Mouse (Mus musculus) large intestine, adult 2 months (tissue): ENCODE data around the gene Jag2. TPM values are rescaled to one million over a fixed set of nuclear protein-coding genes. Genes with fewer than 3 reads are reported as not detected.

Source experiments
- DNase-seq: peaks from one replicate; pipeline ENCODE4 v3.0.0-alpha.2; 2012; ENCODE audit warnings: low read depth, low spot score
- WGBS: fragments of 180-500 bp; shearing (Covaris S2); methylation state at CpG from one replicate; pipeline ENCODE4 v1.1.7; 2018; 5-methylcytosine and 5-hydroxymethylcytosine counted together
- polyA plus RNA-seq: library from polyadenylated mRNA; depleted of rRNA; stranded (reverse); fragments of >200 nt; gene quantifications from 2 replicates; pipeline ENCODE4 v1.2.3, GENCODE M21; 2012; rRNA removed

Gene Jag2
- polyA plus RNA-seq, 1 experiment = 4.6 TPM

DNA sequence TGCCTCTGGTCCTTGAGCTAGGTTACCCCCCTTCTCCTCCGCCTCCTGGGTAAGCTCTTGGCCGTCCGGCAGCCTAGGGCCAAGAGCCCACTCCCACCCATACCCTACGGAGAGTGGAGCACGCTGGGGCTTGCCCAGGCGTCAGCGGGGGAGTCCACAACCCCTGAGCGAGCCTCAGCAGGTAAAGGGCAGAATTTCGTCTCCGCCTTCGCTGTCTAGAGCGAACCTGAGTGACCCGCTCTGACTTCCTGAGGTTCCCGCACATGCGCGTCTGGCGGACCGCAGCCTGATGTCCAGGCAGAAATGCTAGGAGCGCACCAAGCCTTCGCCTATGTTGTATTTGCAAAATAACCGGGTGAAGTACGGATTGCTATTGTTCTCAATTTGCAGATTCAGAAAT lies 55.4 kb downstream of the Jag2 start:
- DNase-seq = no peak
- 31% methylated on average over 22 of the region's 22 CpGs for WGBS

DNA sequence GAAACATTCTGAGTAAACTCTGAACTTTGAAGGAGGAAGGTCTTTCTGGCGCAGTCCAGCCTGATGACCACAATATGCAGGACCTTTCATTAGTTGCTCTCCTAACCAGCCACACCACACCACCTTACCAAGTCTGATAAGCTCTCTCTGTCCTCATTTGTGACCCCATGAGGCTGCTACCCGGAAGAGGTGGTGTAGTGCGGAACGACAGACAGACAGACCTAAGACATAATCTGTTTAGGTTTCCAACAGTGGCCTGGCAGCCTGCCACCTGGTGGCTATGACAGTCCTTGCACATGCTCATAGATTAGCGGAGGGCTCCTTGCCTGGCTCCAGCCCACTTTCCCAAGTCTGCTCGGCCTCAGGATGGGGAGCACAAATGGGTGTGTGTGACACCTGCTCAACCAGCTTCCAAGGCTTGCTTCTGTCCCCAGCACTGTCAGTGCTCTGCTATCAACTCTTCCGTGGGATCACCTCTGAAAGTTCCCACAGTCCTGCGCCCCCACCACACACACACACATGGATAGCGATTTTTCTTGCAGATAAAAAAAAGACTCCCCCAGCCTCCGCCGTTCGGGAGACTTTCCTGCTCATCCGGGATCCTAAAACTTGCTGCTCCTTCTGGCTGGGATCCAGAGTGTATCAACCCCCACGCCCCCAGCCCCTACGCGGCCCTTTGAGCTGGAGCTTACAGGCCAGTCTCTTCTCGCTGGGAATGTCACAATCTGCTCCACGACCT lies 56.0 kb downstream of the Jag2 start:
- DNase-seq = no peak
- WGBS = 20% methylated on average over 18 of the region's 18 CpGs

DNA sequence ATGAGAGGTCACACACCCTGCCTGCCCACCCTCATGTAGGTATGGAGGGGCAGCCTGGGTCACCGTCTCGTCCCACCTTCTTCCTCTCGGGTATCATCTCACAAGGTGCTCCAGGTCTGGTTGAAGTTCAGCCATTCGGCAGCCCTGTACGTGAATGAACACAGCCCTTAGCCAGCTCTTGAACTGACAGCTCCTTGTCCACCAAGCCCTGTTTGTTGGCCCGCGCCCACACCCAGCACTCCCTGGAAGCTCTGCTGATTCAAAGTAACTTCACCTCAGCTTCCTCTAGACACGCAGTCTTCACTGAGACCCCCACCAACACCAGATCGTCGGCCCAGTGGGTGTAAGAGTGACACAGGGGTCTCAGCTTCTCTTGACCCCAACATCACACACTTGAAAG lies 56.6 kb downstream of the Jag2 start:
- 83% methylated on average over 10 of the region's 10 CpGs for WGBS
- no peak for DNase-seq

DNA sequence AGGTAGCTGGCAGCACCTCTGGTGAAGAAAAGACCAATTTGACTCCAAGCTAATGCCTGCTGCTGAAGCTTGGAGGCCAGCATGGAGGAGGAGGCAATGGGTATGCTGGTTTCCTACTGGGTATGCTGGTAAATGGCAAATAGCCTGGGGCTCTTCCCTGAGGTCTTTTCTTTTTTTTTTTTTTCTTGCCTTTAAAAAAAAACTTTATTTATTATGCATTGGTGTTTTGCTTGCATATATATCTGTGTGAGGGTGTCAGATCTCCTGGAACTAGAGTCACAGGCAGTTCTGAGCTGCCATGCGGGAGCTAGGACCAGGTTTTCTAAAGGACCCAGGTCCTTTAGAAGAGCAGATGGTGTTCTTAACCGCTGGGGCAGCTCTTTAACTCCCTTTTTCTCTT lies 58.3 kb downstream of the Jag2 start:
- 95% methylated on average over 2 of the region's 2 CpGs for WGBS
- no peak for DNase-seq

DNA sequence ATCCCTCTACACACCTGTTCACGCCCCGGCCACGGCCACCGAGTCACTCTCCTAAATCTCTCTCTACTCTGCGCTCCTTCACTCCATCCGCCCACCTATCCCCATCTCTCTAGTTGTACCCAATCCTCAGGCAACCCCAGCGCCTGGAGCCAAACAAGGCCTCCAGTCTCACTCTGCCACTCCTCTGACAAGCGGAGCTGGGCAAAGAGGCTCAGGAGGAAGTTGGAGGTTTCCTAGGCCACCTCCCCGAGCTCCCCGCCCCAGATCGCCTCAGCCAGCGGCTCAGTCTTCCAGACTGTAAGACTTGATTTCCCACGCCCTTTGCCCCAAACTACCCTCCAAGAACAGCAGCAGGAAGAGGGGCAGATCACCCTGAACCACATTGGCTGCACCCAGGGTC lies 58.8 kb downstream of the Jag2 start:
- no peak for DNase-seq

DNA sequence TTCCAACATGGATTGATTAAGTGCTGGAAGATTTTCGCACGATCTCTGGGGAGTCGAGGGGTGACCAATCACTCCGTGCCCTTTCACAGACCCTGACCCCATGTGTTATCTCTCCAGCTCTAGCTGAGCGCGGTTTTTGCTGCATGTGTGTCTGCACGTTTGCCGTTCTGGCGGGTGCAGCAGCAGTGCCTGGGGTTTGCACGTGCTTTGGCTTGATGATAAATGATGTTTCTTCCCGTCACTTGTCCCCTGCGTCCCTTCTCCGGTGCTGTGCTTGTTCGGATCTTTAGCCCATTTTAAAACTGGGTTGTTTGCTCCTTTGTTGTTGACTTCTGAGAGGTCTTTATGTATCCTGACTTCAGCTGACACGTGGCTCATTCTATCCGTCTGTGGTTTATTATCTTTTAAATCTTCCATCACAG lies 59.8 kb downstream of the Jag2 start:
- DNase-seq = no peak
- 51% methylated on average over 16 of the region's 16 CpGs for WGBS

More for the DNA sequence above, 58.8 kb downstream of the Jag2 start:
- 28% methylated on average over 13 of the region's 13 CpGs for WGBS

DNA sequence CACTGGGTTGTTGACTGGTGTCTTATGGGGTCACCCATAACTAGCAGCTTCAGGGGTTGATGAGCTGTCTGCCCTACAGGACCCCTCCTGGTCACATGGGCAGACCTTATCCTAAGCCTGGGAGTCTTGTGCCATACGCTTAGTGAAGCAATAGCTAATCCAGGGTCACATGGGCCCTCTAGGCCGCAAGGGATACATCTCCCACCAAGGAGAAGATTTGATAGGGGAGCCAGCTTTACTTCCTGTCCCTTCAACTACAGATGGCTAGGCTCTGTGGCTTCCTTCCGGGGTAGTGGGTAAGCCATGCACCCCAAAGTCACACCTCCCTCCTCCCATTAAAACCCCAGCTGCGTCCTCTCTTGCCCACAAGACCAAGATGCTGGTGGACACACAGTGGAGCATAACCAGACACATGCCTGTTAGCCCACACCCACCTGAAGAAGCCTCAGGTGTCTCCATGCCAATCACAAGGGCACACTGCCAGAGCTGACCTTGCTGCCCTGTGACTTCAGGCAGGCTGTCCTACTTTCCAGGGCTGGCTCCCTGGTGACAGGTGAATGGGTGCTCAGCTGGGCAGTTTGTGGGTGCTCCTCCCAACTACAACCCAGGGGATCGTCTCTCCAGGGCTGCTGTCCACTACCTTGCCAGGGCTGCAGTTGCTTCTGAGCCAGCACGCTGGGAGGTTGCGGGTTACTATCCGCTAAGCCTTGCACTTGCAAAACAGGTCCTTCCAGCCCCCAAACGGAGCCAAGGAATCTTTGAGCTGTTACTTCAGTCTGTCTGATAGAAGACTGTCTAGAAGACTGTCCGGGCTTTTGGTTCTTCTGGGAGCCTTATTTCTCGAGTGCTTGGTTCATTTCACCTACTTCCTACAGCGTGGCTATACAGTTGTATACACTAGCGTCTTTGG lies 61.1 kb downstream of the Jag2 start, which contains the start of gene Gpr132:
TSS of gene Gpr132 (minus strand) at position 51 of the 910 bp plus-strand sequence.
- no peak for DNase-seq
- 50% methylated on average over 13 of the region's 13 CpGs for WGBS

DNA sequence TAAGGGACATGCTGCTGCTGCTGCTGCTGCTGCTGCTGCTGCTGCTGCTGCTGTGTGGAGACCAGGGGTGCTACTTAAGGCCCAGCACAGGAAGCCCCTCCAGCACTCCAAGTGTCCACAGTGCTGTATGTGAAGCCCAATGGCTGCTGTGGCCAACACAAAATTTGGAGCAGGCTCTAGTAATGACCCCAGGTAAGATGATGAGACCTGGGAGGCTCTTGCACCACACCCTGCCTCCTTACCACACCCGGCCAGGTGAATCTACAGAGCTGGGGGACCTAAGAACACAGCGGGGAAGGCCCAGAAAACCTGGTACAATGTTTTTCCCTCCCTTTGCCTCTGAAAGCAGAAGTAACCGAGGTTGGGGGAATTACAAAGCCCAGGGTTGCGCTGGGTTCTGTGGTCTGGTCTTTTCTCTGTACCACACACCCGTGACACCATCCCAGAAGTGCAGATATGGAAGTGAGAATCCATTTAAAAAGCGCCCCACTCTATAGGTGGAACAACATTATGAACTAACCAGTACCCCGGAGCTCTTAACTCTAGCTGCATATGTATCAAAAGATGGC lies 62.4 kb downstream of the Jag2 start:
- 80% methylated on average over 7 of the region's 7 CpGs for WGBS
- no peak for DNase-seq

DNA sequence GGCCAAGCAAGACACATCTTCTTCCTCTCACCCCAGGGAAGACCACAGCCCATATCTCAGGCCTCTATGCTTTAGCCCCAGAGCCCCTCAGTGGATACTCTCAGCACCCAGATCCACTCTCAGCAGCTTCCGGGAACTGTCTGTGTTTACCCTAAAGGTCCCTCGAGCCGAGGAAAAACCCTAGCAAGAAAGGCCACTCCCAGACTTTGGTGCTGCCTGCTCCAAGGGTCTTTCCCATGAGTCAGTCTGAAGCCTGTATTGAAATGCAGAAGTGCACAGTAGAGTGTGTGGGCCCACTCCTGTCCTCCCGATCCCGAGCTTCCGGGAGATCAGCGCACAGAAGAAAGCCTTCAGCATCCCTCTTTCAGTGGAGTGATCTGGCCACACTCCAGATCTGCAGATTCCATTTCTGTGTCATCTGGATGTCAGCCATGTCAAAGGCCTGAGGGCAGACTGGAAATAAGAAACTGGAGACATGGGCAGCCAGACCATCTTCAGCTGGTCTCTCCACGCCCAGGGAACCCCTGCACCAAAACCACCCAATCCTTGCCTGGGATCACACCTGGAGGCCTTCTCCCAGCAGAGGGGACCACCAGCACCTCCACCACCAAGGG lies 63.0 kb downstream of the Jag2 start:
- WGBS = 57% methylated on average over 8 of the region's 8 CpGs
- no peak for DNase-seq

DNA sequence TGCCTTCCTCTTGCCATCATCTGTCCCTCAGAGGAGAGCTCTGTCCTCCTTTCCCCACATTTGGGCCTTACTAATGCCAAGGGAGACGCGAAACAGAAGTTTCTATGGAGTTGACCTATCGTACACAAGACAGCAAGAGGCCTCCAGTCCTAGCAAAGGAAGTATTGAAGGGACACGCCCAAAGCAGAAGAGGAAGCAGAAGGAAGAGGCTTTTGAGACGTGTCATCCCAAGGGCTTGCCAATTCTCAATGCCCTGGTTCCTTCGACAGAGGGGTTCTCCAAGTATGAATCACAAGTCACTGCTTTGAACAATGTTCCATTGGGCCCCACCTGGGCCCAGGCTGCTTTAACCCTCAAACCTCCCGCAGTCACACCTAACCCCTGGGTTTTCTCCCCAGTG lies 64.8 kb downstream of the Jag2 start:
- 66% methylated on average over 7 of the region's 7 CpGs for WGBS
- DNase-seq = no peak

DNA sequence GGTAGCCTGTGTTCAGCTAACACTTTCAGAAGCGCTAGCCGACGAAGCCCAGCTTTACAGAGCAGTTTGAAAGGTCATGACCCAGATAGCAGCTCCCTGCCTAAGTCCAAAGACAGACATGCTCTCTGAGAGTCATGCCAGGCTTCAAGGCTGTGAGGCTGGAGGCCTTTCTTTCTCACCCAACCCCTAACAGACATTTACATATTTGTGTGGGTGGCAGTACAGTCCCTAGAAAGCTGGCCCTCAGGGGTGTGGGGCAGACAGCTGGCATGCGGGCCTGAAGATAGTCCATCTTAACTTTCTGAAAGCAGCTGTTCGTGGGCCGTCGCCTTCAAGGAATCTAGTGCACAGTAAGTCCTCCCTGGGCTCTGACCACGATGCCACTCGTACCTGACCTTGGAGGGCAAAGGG lies 67.7 kb downstream of the Jag2 start:
- DNase-seq = no peak
- 58% methylated on average over 9 of the region's 9 CpGs for WGBS

DNA sequence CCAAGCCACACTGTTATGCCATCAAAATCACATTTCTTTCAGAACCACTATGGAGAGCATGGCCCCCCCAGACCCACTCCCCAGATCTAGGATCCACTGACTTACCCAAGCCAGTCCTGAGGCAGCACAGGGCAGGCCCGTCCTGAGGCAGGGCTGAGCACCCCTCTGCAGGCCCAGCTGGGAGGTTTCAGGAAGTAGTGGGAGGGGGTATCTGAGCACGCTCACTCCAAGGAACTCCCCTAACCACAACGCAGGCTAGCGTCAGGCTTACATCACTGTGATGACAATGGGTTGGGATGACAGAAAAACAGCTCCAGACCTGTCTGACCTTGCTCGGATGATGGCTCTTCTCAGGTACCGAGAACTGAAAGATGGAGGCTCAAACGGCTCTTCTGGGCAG lies 68.8 kb downstream of the Jag2 start:
- DNase-seq = no peak
- WGBS = 71% methylated on average over 7 of the region's 7 CpGs

DNA sequence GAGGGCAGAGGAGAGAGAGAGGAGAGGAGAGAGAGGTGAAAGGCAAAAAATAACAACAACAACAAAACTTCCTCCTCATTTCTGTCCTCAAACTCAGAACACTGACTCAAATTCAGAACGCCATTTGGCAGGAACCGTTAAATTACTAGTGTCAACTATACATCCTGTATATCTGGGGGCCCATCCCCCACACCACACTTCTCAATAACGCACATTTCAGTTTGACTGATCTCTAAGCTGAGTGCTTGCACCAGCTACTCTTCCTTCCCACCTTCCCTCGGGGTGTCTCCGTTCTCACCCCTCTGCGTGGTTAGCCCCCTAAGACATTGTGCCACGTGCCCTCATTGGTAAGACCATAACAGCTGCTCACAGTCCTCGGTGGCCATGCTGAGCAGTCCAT lies 69.6 kb downstream of the Jag2 start:
- DNase-seq = no peak
- WGBS = 61% methylated on average over 8 of the region's 8 CpGs

DNA sequence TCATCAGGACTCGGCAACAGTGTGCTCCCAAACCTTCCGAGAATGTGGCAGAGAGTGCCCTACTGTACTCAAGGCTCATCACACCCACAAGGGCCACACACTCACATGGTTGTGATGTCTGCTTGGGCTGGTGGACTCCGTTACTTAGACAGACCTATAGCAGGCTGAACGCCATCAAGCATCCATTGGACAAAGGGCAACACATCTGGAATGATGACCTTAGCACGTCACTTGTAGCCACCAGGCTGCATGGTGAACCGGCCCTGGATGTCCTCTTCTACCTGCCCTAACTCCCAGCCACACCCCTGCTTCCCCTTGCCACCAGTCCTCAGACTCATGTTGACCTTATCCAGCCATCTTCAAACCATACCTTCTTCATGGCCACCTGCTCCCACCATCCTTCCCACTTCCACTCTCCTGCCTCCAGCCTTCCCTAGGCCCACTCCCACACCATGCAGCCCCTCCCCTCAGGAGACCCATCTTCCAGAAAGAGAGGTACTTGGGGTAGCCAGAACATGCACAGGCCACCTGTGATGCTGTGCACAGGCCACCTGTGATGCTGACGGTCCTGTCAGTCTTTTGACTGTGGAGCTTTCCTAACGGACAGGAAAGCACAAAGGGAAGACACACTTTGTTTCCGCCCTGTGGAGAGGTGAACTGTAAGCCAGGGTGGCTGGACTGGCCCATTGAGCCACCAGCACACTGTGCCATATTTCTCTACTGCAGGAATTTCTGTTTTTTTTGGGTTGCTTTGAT lies 70.8 kb downstream of the Jag2 start:
- no peak for DNase-seq
- 91% methylated on average over 9 of the region's 9 CpGs for whole genome bisulfite sequencing

Other genes with a start within 250 kb of the Jag2 start
- 53.2 and 63.1 TPM in 2 replicates for gene Cep170b, start 209.3 kb downstream of the Jag2 start, polyA plus RNA-seq
- gene Pld4, start 169.1 kb downstream of the Jag2 start, polyA plus RNA-seq = 39.4 and 46.9 TPM in 2 replicates
- 1.4 and 1.6 TPM in 2 replicates for gene Ahnak2, start 127.1 kb downstream of the Jag2 start, polyA plus RNA-seq
- gene Clba1, start 120.8 kb downstream of the Jag2 start, polyA plus RNA-seq = 1.8 and 2.2 TPM in 2 replicates
- gene Cdca4, start 100.4 kb downstream of the Jag2 start, polyA plus RNA-seq = 25.2 and 26.2 TPM in 2 replicates
- gene Gpr132, start 61.5 kb downstream of the Jag2 start, polyA plus RNA-seq = 6.2 and 8.6 TPM in 2 replicates
- 55.7 and 58.3 TPM in 2 replicates for gene Nudt14, start 12.3 kb upstream of the Jag2 start, polyA plus RNA-seq
- gene Btbd6, start 46.7 kb upstream of the Jag2 start, polyA plus RNA-seq = 29.5 and 33.9 TPM in 2 replicates
- 23.4 and 41.5 TPM in 2 replicates for gene Brf1, start 70.9 kb upstream of the Jag2 start, polyA plus RNA-seq
- 19.3 and 26.8 TPM in 2 replicates for gene Pacs2, start 84.7 kb upstream of the Jag2 start, polyA plus RNA-seq
- 0.14 and 0.29 TPM in 2 replicates for gene Tex22, start 144.7 kb upstream of the Jag2 start, polyA plus RNA-seq
- gene Mta1, start 168.5 kb upstream of the Jag2 start, polyA plus RNA-seq = 26.5 and 35.5 TPM in 2 replicates
- gene Crip2, start 210.5 kb upstream of the Jag2 start, polyA plus RNA-seq = 81.7 and 87.2 TPM in 2 replicates
- gene Crip1, start 216.5 kb upstream of the Jag2 start, polyA plus RNA-seq = 11,187 and 15,272 TPM in 2 replicates
- gene Tedc1, start 226.6 kb upstream of the Jag2 start, polyA plus RNA-seq = 17.6 and 25.5 TPM in 2 replicates